Mouse (Mus musculus): Measurements from ENCODE around the gene Vmn2r80. TPM values are rescaled to one million over a fixed set of nuclear protein-coding genes. Genes with fewer than 3 reads are reported as not detected.

Gene Vmn2r80
- polyA plus RNA-seq, 1 experiment from 2014 or later, result not detected

Other genes with a start within 250 kb of the Vmn2r80 start
- gene Olfr1354, start 235.6 kb upstream of the Vmn2r80 start, polyA plus RNA-seq (2016; fragmentation: Nextera tagmentation; extraction: Ambion mirVana), result not detected in 2 replicates
- gene Olfr8, start 198.1 kb upstream of the Vmn2r80 start, polyA plus RNA-seq (2016; fragmentation: Nextera tagmentation; extraction: Ambion mirVana), result not detected in 2 replicates
- not detected in 2 replicates for gene Olfr1353, start 185.5 kb upstream of the Vmn2r80 start, polyA plus RNA-seq (2016; fragmentation: Nextera tagmentation; extraction: Ambion mirVana)
- gene Olfr1352, start 167.7 kb upstream of the Vmn2r80 start, polyA plus RNA-seq (2016; fragmentation: Nextera tagmentation; extraction: Ambion mirVana), result not detected in 2 replicates
- gene Olfr1351, start 136.3 kb upstream of the Vmn2r80 start, polyA plus RNA-seq (2016; fragmentation: Nextera tagmentation; extraction: Ambion mirVana), result not detected in 2 replicates
- gene Olfr57, start 120.0 kb upstream of the Vmn2r80 start, polyA plus RNA-seq (2016; fragmentation: Nextera tagmentation; extraction: Ambion mirVana), result 0.15 and 0.24 TPM in 2 replicates
- gene 2610008E11Rik, start 51.2 kb upstream of the Vmn2r80 start, polyA plus RNA-seq (2016; fragmentation: Nextera tagmentation; extraction: Ambion mirVana), result 44.8 and 45.3 TPM in 2 replicates
- not detected in 2 replicates for gene Vmn2r81, start 98.9 kb downstream of the Vmn2r80 start, polyA plus RNA-seq (2016; fragmentation: Nextera tagmentation; extraction: Ambion mirVana)
- gene Vmn2r82, start 207.8 kb downstream of the Vmn2r80 start, polyA plus RNA-seq (2016; fragmentation: Nextera tagmentation; extraction: Ambion mirVana), result not detected in 2 replicates

Data from neural tube, embryonic 12.5 days (tissue).